Mouse (Mus musculus) forebrain, embryonic 15.5 days (tissue): ENCODE measurements around the gene Rps27a. TPM values are rescaled to one million over a fixed set of nuclear protein-coding genes. Genes with fewer than 3 reads are reported as not detected.

Experiments used
- ATAC-seq: fragments of 200-750 bp; cut with Nextera tagmentation; replicated peaks from 2 replicates; pipeline ENCODE4 v1.8.0; 2017; ENCODE audit warnings: mild to moderate bottlenecking, moderate TSS enrichment, moderate library complexity
- H3K27ac ChIP-seq: fragments of 300-500 bp; sonication (generic); replicated peaks from 2 replicates; pipeline ENCODE4 v1.5.1; 2015; ENCODE audit warnings: mild to moderate bottlenecking, inconsistent platforms
- H3K27me3 ChIP-seq: fragments of 300-500 bp; sonication (generic); 2 replicates; pipeline ENCODE4 v1.6.1; 2015; ENCODE audit warnings: inconsistent platforms
- H3K36me3 ChIP-seq: fragments of 300-500 bp; sonication (generic); 2 replicates; pipeline ENCODE4 v1.6.1; 2015; ENCODE audit warnings: mild to moderate bottlenecking, inconsistent platforms
- H3K4me1 ChIP-seq: fragments of 300-500 bp; sonication (generic); 2 replicates; pipeline ENCODE4 v1.6.1; 2015; ENCODE audit warnings: inconsistent platforms
- H3K4me2 ChIP-seq: fragments of 300-500 bp; sonication (generic); replicated peaks from 2 replicates; pipeline ENCODE4 v1.6.1; 2015; ENCODE audit warnings: mild to moderate bottlenecking, inconsistent platforms
- H3K4me3 ChIP-seq: fragments of 300-500 bp; sonication (generic); 2 replicates; pipeline ENCODE4 v1.5.1; 2015; ENCODE audit warnings: mild to moderate bottlenecking, inconsistent platforms
- H3K9ac ChIP-seq: fragments of 300-500 bp; sonication (generic); replicated peaks from 2 replicates; pipeline ENCODE4 v1.6.1; 2015; ENCODE audit warnings: mild to moderate bottlenecking, inconsistent platforms
- H3K9me3 ChIP-seq: fragments of 300-500 bp; sonication (generic); 2 replicates; pipeline ENCODE4 v1.6.1; 2016; ENCODE audit warnings: inconsistent platforms
- WGBS: fragments of 180-500 bp; shearing (Covaris S2); methylation state at CpG from one replicate; pipeline ENCODE4 v1.1.7; 2015; ENCODE audit warnings: mixed read lengths; 5-methylcytosine and 5-hydroxymethylcytosine counted together
- polyA plus RNA-seq: library from polyadenylated mRNA; unstranded; fragments of >200 nt; fragmentation: Nextera tagmentation; extraction: Ambion mirVana; gene quantifications from 2 replicates; pipeline ENCODE4 v1.2.1, GENCODE M21; 2015

Gene Rps27a
- polyA plus RNA-seq, 1 experiment from 2014 or later: 649 TPM

DNA sequence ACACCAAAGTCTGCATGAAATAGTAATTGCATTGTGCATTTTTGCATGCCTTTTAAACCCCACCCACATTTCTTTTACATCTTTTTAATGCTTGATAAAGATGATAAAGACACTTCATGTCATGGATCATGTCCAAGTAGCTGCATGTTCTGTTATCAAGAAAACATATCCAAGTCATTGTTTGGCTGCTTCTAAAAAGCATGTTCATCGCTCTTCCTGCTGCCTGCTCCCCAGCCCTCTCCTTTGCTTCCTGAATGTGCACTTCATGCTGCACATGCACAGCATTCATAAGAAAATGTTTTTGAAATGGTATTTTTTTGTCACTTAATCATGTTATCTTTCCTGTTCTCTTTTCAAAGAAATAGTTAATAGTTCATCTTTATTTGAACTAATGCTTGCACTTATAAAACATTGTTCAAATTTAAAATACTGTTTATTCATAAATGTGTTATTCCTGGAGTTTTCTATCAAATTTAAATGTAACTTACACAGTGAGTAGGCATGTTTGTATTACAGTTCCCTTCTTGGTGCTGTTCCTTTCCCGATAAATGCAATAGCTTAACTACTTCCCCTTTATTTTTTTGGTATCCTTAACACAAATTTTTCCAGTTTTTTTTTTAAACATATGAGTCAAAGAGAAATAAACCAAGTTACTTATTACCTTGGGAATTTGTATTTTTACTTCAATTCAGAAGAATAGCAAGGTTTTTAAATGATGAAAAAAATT lies 42.8 kb downstream of the Rps27a start:
- Histone ChIP-seq H3K9ac (no peak overlapping the region), H3K27ac (no peak overlapping the region), H3K27me3 (no peaks in the 10 kb centered on the region), H3K4me1 (no peaks in the 10 kb centered on the region), H3K4me2 (no peak overlapping the region), H3K4me3 (no peak overlapping the region), H3K36me3 (peaks cover 41% of the 10 kb centered on the region), H3K9me3 (no peaks in the 10 kb centered on the region)
- WGBS: 95% methylated on average over 2 of the region's 2 CpGs
- no peak for ATAC-seq

DNA sequence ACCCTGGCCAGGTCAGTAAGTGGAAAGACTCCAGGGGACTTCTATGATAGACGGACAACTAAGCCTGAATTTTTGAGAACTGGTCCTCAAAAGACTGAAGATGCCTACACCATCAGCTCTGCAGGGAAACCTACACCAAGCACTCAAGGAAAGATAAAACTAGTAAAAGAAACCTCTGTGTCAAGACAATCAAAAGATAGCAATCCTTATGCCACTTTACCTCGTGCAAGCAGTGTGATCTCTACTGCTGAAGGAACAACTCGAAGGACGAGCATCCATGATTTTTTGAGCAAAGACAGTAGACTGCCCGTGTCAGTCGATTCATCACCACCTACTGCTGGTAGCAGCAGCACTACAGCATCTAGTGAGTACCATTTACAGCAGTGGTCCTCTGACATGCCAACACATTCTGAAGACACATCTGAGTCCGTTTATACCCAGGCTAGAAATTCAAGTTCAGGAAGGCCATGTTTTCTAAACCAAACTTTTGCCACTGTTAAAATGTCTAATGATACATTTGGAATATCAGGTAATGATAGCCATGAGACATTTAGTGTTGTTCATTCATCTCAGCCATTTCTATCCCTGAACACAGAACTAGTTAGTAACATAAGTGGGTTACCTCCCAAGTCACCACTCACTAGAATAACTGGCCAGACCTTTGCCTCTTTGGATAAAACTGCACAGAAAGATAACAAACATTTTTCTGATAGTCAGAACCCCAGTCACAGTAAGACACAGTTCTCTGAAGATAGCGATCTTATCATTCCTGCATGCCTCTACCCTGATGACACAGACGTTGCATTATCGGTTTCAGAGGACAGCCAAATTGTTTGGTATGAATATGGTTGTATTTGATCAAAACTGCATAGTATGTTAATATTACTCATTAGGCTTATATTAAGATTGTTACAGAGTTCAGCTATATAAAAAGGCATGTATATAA lies 43.7 kb downstream of the Rps27a start:
- Histone ChIP-seq H3K4me2 (no peak overlapping the region), H3K9me3 (no peaks in the 10 kb centered on the region), H3K4me1 (no peaks in the 10 kb centered on the region), H3K36me3 (peaks cover 46% of the 10 kb centered on the region), H3K9ac (no peak overlapping the region), H3K27me3 (no peaks in the 10 kb centered on the region), H3K27ac (no peak overlapping the region), H3K4me3 (no peak overlapping the region)
- 94% methylated on average over 10 of the region's 10 CpGs for WGBS
- ATAC-seq: no peak

DNA sequence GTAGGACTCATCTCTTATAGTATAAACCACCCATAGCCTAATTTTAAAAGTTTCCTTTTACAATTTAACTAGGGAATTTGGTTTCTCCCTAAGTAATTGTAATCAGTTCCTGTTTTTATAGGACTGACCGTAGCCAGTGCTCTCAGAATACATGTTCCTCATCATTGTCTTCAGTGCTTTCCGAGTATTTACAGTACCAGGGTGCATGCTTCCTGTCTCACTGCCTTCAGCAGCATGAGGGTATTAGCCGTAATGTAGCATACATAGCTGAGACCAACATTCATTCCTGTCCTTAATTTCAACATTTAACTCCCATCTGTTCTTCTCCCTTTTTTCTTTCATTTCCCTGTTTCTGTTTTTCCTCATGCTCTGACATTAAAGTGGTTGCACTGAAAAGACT lies 50.9 kb downstream of the Rps27a start:
- no peak overlapping the region for H3K4me3 ChIP-seq
- WGBS: 91% methylated on average over 3 of the region's 3 CpGs
- no peak overlapping the region for H3K4me2 ChIP-seq
- H3K4me1 ChIP-seq: no peaks in the 10 kb centered on the region
- H3K27me3 ChIP-seq: no peaks in the 10 kb centered on the region
- peaks cover 50% of the 10 kb centered on the region for H3K36me3 ChIP-seq
- H3K27ac ChIP-seq: no peak overlapping the region
- H3K9me3 ChIP-seq: no peaks in the 10 kb centered on the region
- ATAC-seq: no peak
- no peak overlapping the region for H3K9ac ChIP-seq

Other genes starting within 250 kb of the Rps27a start
- 101 and 105 TPM in 2 replicates for gene Ccdc88a, start 174.5 kb downstream of the Rps27a start, polyA plus RNA-seq
- 8.7 and 9.5 TPM in 2 replicates for gene Prorsd1, start 33.1 kb downstream of the Rps27a start, polyA plus RNA-seq
- 60.0 and 62.4 TPM in 2 replicates for gene Mtif2, start 21.7 kb downstream of the Rps27a start, polyA plus RNA-seq
- gene Clhc1, start 159 bp downstream of the Rps27a start, polyA plus RNA-seq: 0.08 TPM in 1 of 2 replicates, not detected in the other
- gene Rtn4, start 144.8 kb upstream of the Rps27a start, polyA plus RNA-seq: 131 and 140 TPM in 2 replicates